Mouse (Mus musculus) gastrocnemius, adult 18-20 months (tissue): ENCODE results near the gene Cstf1. TPM values are rescaled to one million over a fixed set of nuclear protein-coding genes. Genes with fewer than 3 reads are reported as not detected.

ENCODE experiments used
- DNase-seq: peaks from one replicate; pipeline ENCODE4 v3.0.0; 2021; ENCODE audit warnings: low spot score
- long read RNA-seq, 2 experiments: library from polyadenylated mRNA; stranded (forward); transcript quantifications; one replicate each; pipeline ENCODE4 v2.0.0; 2021
- total RNA-seq, 2 experiments: library from RNA; stranded (reverse); gene quantifications; 2 replicates each; pipeline ENCODE4 v1.2.3; 2021

Gene Cstf1
- total RNA-seq: 10 to 100 TPM; 17.3 to 17.6 TPM
- long read RNA-seq, experiment 1, transcript Cstf1-201 (6 exons, 3,451 nt): major isoform, 13 of 17 reads
- long read RNA-seq, experiment 1, partial matches to known transcripts: 1 of 17 reads
- long read RNA-seq, experiment 1, other reads (novel, unspliced or antisense): 3 of 17 reads
- long read RNA-seq, experiment 2, transcript Cstf1-201 (6 exons, 3,451 nt): major isoform, 28 of 36 reads
- long read RNA-seq, experiment 2, partial matches to known transcripts: 3 of 36 reads
- long read RNA-seq, experiment 2, other reads (novel, unspliced or antisense): 5 of 36 reads

GRCm38 (mm10) chr2:172370411-172371223 is at the start of gene Cstf1, which contains the start of gene Aurka:
Cstf1 (plus strand) TSS chr2:172370681.
Aurka (minus strand) TSS chr2:172370535.
- peak; percentile 95 for DNase-seq

GRCm38 (mm10) chr2:172320878-172321277 is 49.6 kb upstream of the Cstf1 start:
- DNase-seq: no peak

GRCm38 (mm10) chr2:172328248-172328647 is 42.2 kb upstream of the Cstf1 start:
- no peak for DNase-seq

GRCm38 (mm10) chr2:172329179-172329578 is 41.3 kb upstream of the Cstf1 start:
- DNase-seq: no peak

- no peak for DNase-seq
These were observed 32.1 kb upstream of the Cstf1 start for GRCm38 (mm10) chr2:172338206-172338942.

- DNase-seq: no peak
These were observed 29.5 kb upstream of the Cstf1 start for GRCm38 (mm10) chr2:172340936-172341335.

- DNase-seq: no peak
These were observed 28.9 kb upstream of the Cstf1 start for GRCm38 (mm10) chr2:172341606-172342005.

- DNase-seq: no peak
These were observed 26.7 kb upstream of the Cstf1 start for GRCm38 (mm10) chr2:172343751-172344150.

- DNase-seq: no peak
These were observed 25.8 kb upstream of the Cstf1 start for GRCm38 (mm10) chr2:172344669-172345068.

- peak; percentile 98 for DNase-seq
These were observed 25.2 kb upstream of the Cstf1 start, which contains the start of gene Fam210b for GRCm38 (mm10) chr2:172345258-172345738. Fam210b (plus strand) TSS chr2:172345565.

- DNase-seq: peak; percentile 48
These were observed 24.2 kb upstream of the Cstf1 start for GRCm38 (mm10) chr2:172346034-172346929.

- no peak for DNase-seq
These were observed 23.4 kb upstream of the Cstf1 start for GRCm38 (mm10) chr2:172346933-172347611.

GRCm38 (mm10) chr2:172348297-172348950 is 22.1 kb upstream of the Cstf1 start:
- DNase-seq: no peak

- no peak for DNase-seq
These were observed 20.7 kb upstream of the Cstf1 start for GRCm38 (mm10) chr2:172349776-172350175.

GRCm38 (mm10) chr2:172350773-172351172 is 19.7 kb upstream of the Cstf1 start:
- no peak for DNase-seq

GRCm38 (mm10) chr2:172353218-172353617 is 17.3 kb upstream of the Cstf1 start:
- peak; percentile 30 for DNase-seq

GRCm38 (mm10) chr2:172354761-172355160 is 15.7 kb upstream of the Cstf1 start:
- DNase-seq: no peak

- DNase-seq: no peak
These were observed 14.6 kb upstream of the Cstf1 start for GRCm38 (mm10) chr2:172355833-172356232.

GRCm38 (mm10) chr2:172363176-172363575 is 7.3 kb upstream of the Cstf1 start:
- peak; percentile 57 for DNase-seq
